Comparison of ENCODE assay signal across 8 mouse cellular contexts in genomic region chr9:59749581-59750265, GRCm38 (mm10). TPM values are rescaled to one million over a fixed set of nuclear protein-coding genes. Genes with fewer than 3 reads are reported as not detected.
DNase-seq lines count a peak whose midpoint lies in the region; ATAC-seq and TF ChIP-seq lines count a peak whose summit lies in the region.

No protein-coding gene starts in this region.

- TF ChIP-seq CTCF in thymus, adult 2 months (IDR thresholded peaks at IDR 0.05; ENCODE audit: borderline replicate concordance, control insufficient read depth, extremely low read depth, insufficient read depth, low read length, poor library complexity): no peak
- TF ChIP-seq CTCF in intestine, postnatal 0 days (IDR thresholded peaks at IDR 0.05; ENCODE audit: low read depth): no peak

- TF ChIP-seq POLR2A in thymus, adult 2 months (IDR thresholded peaks at IDR 0.05; ENCODE audit: control insufficient read depth, extremely low read depth, insufficient read depth, low read length, poor library complexity): no peak

- H3K4me3 ChIP-seq in thymus, adult 2 months (ENCODE audit: control insufficient read depth, insufficient read depth, low read length): peak overlapping the region; percentile 47; the same call in 1 of the 2 replicates
- H3K4me3 ChIP-seq in intestine, postnatal 0 days (ENCODE audit: low read depth, low read length): peak overlapping the region; percentile 92

- H3K4me1 ChIP-seq in thymus, adult 2 months (replicated peaks; ENCODE audit: control insufficient read depth, insufficient read depth, low read length): peaks cover 6% of the 10 kb centered on the region
- H3K4me1 ChIP-seq in intestine, postnatal 0 days (replicated peaks; ENCODE audit: control insufficient read depth, insufficient read depth, low read length): 0 out of 2 replicates have a peak, but pooled peaks cover 3% of the 10 kb centered on the region

- ATAC-seq in intestine, postnatal 0 days: no peak

- H3K9ac ChIP-seq in intestine, postnatal 0 days (ENCODE audit: low read depth, low read length): peak overlapping the region; percentile 18; the same call in 1 of the 2 replicates

- H3K4me2 ChIP-seq in intestine, postnatal 0 days (replicated peaks; ENCODE audit: low read depth): peak overlapping the region; percentile 70

- no peaks in the 10 kb centered on the region for H3K36me3 ChIP-seq in thymus, adult 2 months (ENCODE audit: control insufficient read depth, insufficient read depth, low read length)
- H3K36me3 ChIP-seq in intestine, postnatal 0 days (ENCODE audit: control insufficient read depth, insufficient read depth): no peaks in the 10 kb centered on the region; the same call in 1 of the 2 replicates
- H3K36me3 ChIP-seq in splenic B cell, adult 2 months (ENCODE audit: control insufficient read depth, insufficient read depth, low read length, poor library complexity, severe bottlenecking): no peaks in the 10 kb centered on the region

- no peak overlapping the region for H3K27ac ChIP-seq in thymus, adult 2 months (ENCODE audit: control insufficient read depth, insufficient read depth, low read length)
- no peak overlapping the region for H3K27ac ChIP-seq in intestine, postnatal 0 days (ENCODE audit: low read depth, low read length)

- WGBS in thymus, adult 2 months: 36% methylated on average over 12 of the region's 12 CpGs
- WGBS in intestine, postnatal 0 days: 28% methylated on average over 12 of the region's 12 CpGs

- DNase-seq in cerebellum, adult 11-12 months: peak; percentile 25
- DNase-seq in cerebellum, postnatal 4 days (ENCODE audit: low spot score in 2 of 2): no peak
- DNase-seq in thymus, adult 2 months: no peak
- no peak for DNase-seq in thymus, adult 18-20 months
- peak; percentile 11 for DNase-seq in splenic B cell, adult 2 months (ENCODE audit: low read depth, low spot score)
- no peak for DNase-seq in c-Kit-positive CD71-positive TER-119-positive erythroid progenitor cells, embryonic 14.5 days (ENCODE audit: low spot score)
- DNase-seq in spleen, adult 12 weeks (ENCODE audit: low spot score): no peak

- no peaks in the 10 kb centered on the region for H3K9me3 ChIP-seq in intestine, postnatal 0 days (ENCODE audit: control insufficient read depth)

- no peaks in the 10 kb centered on the region for H3K27me3 ChIP-seq in thymus, adult 2 months (ENCODE audit: control insufficient read depth, insufficient read depth, low read length)
- H3K27me3 ChIP-seq in intestine, postnatal 0 days (replicated peaks; ENCODE audit: control insufficient read depth, insufficient read depth, low read length): no peaks in the 10 kb centered on the region
- H3K27me3 ChIP-seq in splenic B cell, adult 2 months (ENCODE audit: control insufficient read depth, insufficient read depth, low read length, poor library complexity, severe bottlenecking): no peaks in the 10 kb centered on the region

RNA-seq across cellular contexts. Expression of gene Senp8, which starts 0.8 kb away (rescaled TPM):
- 2.4 and 3.2 TPM in 2 replicates for polyA plus RNA-seq in thymus, adult 2 months (2012; rRNA removed)
- 3.8 and 4.1 TPM in 2 replicates for polyA plus RNA-seq in intestine, postnatal 0 days (2015; fragmentation: Nextera tagmentation; extraction: Ambion mirVana)

RNA-seq across cellular contexts. Expression of gene Myo9a, which starts 1.0 kb away (rescaled TPM):
- 2.4 and 4.1 TPM in 2 replicates for polyA plus RNA-seq in thymus, adult 2 months (2012; rRNA removed)
- 12.2 and 14.4 TPM in 2 replicates for polyA plus RNA-seq in intestine, postnatal 0 days (2015; fragmentation: Nextera tagmentation; extraction: Ambion mirVana)

Comparison
In these comparisons a context has a peak if more than half of its experiments do, and no peak if none do; other contexts are left out.
1. DNase-seq: peak in cerebellum, adult 11-12 months (single experiment) and splenic B cell, adult 2 months (single experiment); none in cerebellum, postnatal 4 days (0 of 2), thymus, adult 2 months (single experiment), thymus, adult 18-20 months (0 of 2), c-Kit-positive CD71-positive TER-119-positive erythroid progenitor cells, embryonic 14.5 days (single experiment) and spleen, adult 12 weeks (single experiment).